Mouse (Mus musculus) kidney, postnatal 10 days (tissue): ENCODE results near the gene Col23a1.

Experiments used
- DNase-seq: peaks from one replicate; pipeline ENCODE4 v3.0.0; 2021; ENCODE audit warnings: mixed read lengths

Col23a1 gene

GRCm38 (mm10) chr11:51545811-51546210 lies 256.1 kb downstream of the Col23a1 start:
- DNase-seq = peak; percentile 27

GRCm38 (mm10) chr11:51551253-51551652 lies 261.5 kb downstream of the Col23a1 start:
- DNase-seq = peak; percentile 70

GRCm38 (mm10) chr11:51552091-51552490 lies 262.4 kb downstream of the Col23a1 start:
- DNase-seq = no peak

GRCm38 (mm10) chr11:51554590-51554989 lies 264.9 kb downstream of the Col23a1 start:
- DNase-seq = no peak

GRCm38 (mm10) chr11:51555066-51555465 lies 265.3 kb downstream of the Col23a1 start:
- no peak for DNase-seq

GRCm38 (mm10) chr11:51563276-51563675 lies 273.6 kb downstream of the Col23a1 start:
- no peak for DNase-seq

GRCm38 (mm10) chr11:51565062-51565461 lies 275.3 kb downstream of the Col23a1 start:
- DNase-seq = peak; percentile 56

- DNase-seq = no peak
These were observed 276.2 kb downstream of the Col23a1 start for GRCm38 (mm10) chr11:51565951-51566350.

- no peak for DNase-seq
These were observed 279.1 kb downstream of the Col23a1 start for GRCm38 (mm10) chr11:51568801-51569200.

GRCm38 (mm10) chr11:51576454-51576853 lies 286.7 kb downstream of the Col23a1 start:
- no peak for DNase-seq

- DNase-seq = no peak
These were observed 287.9 kb downstream of the Col23a1 start for GRCm38 (mm10) chr11:51577587-51577986.

GRCm38 (mm10) chr11:51579024-51579423 lies 289.3 kb downstream of the Col23a1 start:
- DNase-seq = no peak

- peak; percentile 89 for DNase-seq
These were observed 293.0 kb downstream of the Col23a1 start for GRCm38 (mm10) chr11:51582713-51583112.

GRCm38 (mm10) chr11:51584057-51584430 lies 294.3 kb downstream of the Col23a1 start:
- peak; percentile 51 for DNase-seq

- DNase-seq = peak; percentile 98
These were observed 294.9 kb downstream of the Col23a1 start, which contains the start of gene Phykpl for GRCm38 (mm10) chr11:51584431-51585248. Gene Phykpl, plus strand, starts transcription at chr11:51584757.

- DNase-seq = peak; percentile 44
These were observed 296.0 kb downstream of the Col23a1 start for GRCm38 (mm10) chr11:51585608-51586252.

- no peak for DNase-seq
These were observed 296.7 kb downstream of the Col23a1 start for GRCm38 (mm10) chr11:51586411-51586810.

- DNase-seq = no peak
These were observed 297.3 kb downstream of the Col23a1 start for GRCm38 (mm10) chr11:51587059-51587458.

- DNase-seq = no peak
These were observed 299.1 kb downstream of the Col23a1 start for GRCm38 (mm10) chr11:51588833-51589232.

- DNase-seq = no peak
These were observed 300.3 kb downstream of the Col23a1 start for GRCm38 (mm10) chr11:51590002-51590401.

- peak; percentile 40 for DNase-seq
These were observed 301.4 kb downstream of the Col23a1 start for GRCm38 (mm10) chr11:51591168-51591567.

GRCm38 (mm10) chr11:51591915-51592314 lies 302.2 kb downstream of the Col23a1 start:
- DNase-seq = no peak

GRCm38 (mm10) chr11:51593368-51593767 lies 303.6 kb downstream of the Col23a1 start:
- DNase-seq = no peak

- no peak for DNase-seq
These were observed 304.1 kb downstream of the Col23a1 start for GRCm38 (mm10) chr11:51593849-51594248.
